ENCODE assay signal across 11 mouse cellular contexts in the genomic region with DNA sequence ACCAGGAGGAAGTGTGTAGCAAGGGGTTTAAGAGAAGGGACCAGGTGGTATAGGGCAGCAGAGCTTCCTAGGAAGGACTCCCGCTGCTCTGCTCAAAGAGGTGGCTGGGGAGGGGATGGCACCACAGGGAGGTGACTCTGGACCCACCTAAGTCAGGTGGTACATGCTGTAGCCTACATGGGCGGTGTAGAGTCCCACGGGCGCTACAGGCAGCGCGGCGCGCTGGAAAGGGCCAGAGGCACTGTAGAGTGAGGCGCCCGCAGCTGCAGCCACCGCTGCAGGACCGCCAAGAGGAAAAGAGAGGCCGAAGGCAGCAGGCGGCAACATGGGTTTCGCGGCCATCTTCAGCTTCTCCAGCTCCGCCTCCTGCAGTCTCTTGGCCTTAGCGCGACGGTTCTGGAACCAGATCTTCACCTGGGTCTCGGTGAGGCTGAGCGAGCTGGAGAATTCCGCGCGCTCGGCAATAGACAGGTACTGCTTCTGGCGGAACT. TPM values are rescaled to one million over a fixed set of nuclear protein-coding genes. Genes with fewer than 3 reads are reported as not detected.
DNase-seq lines count a peak whose midpoint lies in the region; ATAC-seq and TF ChIP-seq lines count a peak whose summit lies in the region.
"Had no signal": no experiment of that assay in that cellular context is flagged by ENCODE, and none has a peak within 500 bp of the region (broad histone marks: within the 10 kb centered on the region; RNA-seq: fewer than 3 reads in every experiment).

No protein-coding gene starts in this region.

- in situ Hi-C loops in ES-E14 (cut with MboI; ENCODE audit: low sequenced_read_pairs in 2 of 2, unreplicated experiment in 2 of 2): loop anchor here in 1 of 2 experiments (10.0 kb wide), 1 partner anchor 576 kb away; the partner anchor contains the start of gene Crmp1

- WGBS in forebrain, embryonic 11.5 days: under 1% methylated on average over 27 of the region's 27 CpGs
- WGBS in forebrain, embryonic 16.5 days: 4% methylated on average over 27 of the region's 27 CpGs
- 0% methylated on average over 27 of the region's 27 CpGs for WGBS in forebrain, embryonic 13.5 days
- WGBS in limb, embryonic 14.5 days: 9% methylated on average over 25 of the region's 27 CpGs

- ATAC-seq in forebrain, embryonic 11.5 days (replicated peaks; ENCODE audit: low FRiP score): no peak
- ATAC-seq in forebrain, embryonic 16.5 days: no peak
- ATAC-seq in forebrain, embryonic 13.5 days: no peak
- no peak for ATAC-seq in limb, embryonic 14.5 days (ENCODE audit: low FRiP score, low read depth)
- no peak for ATAC-seq in megakaryocyte progenitor cell, adult 5-6 weeks (replicated peaks; ENCODE audit: poor library complexity)
- ATAC-seq: intestine, embryonic 16.5 days had no signal

- H3K27ac ChIP-seq in forebrain, embryonic 11.5 days (ENCODE audit: low read depth, low read length): no peak overlapping the region
- H3K27ac ChIP-seq in forebrain, embryonic 16.5 days (ENCODE audit: low read length): no peak overlapping the region
- no peak overlapping the region for H3K27ac ChIP-seq in ES-E14 (ENCODE audit: insufficient read depth, low read depth, low read length, poor library complexity, severe bottlenecking)
- H3K27ac ChIP-seq in forebrain, embryonic 13.5 days: no peak overlapping the region
- peak overlapping the region; percentile 69 for H3K27ac ChIP-seq in limb, embryonic 14.5 days (replicated peaks; ENCODE audit: low read depth, low read length)

- peaks cover 12% of the 10 kb centered on the region for H3K4me1 ChIP-seq in forebrain, embryonic 11.5 days (replicated peaks; ENCODE audit: control insufficient read depth, insufficient read depth, low read length)
- H3K4me1 ChIP-seq in forebrain, embryonic 16.5 days (replicated peaks; ENCODE audit: control insufficient read depth, insufficient read depth, low read length): peaks cover 20% of the 10 kb centered on the region
- peaks cover 0 to 7% of the 10 kb centered on the region in 2 experiments; a peak in 2 of 4 replicates for H3K4me1 ChIP-seq in ES-E14 (ENCODE audit: control insufficient read depth in 2 of 2, insufficient read depth in 2 of 2, low read length in 2 of 2, poor library complexity in 1 of 2)
- H3K4me1 ChIP-seq in forebrain, embryonic 13.5 days: peaks cover 31% of the 10 kb centered on the region
- peaks cover 28% of the 10 kb centered on the region for H3K4me1 ChIP-seq in limb, embryonic 14.5 days (ENCODE audit: control insufficient read depth, insufficient read depth, low read length)

- no peaks in the 10 kb centered on the region for H3K9me3 ChIP-seq in forebrain, embryonic 11.5 days (ENCODE audit: control insufficient read depth, low read length)
- H3K9me3 ChIP-seq in forebrain, embryonic 16.5 days (ENCODE audit: control insufficient read depth, low read length): no peaks in the 10 kb centered on the region
- no peaks in the 10 kb centered on the region for H3K9me3 ChIP-seq in ES-E14 (ENCODE audit: control insufficient read depth, insufficient read depth, low read depth, low read length)
- H3K9me3 ChIP-seq in forebrain, embryonic 13.5 days (replicated peaks): no peaks in the 10 kb centered on the region
- no peaks in the 10 kb centered on the region for H3K9me3 ChIP-seq in limb, embryonic 14.5 days (ENCODE audit: control insufficient read depth, low read length)

- DNase-seq in forebrain, embryonic 11.5 days (ENCODE audit: low spot score): peak; percentile 70
- no peak for DNase-seq in ES-E14 (ENCODE audit: low read depth, low spot score)
- no peak for DNase-seq in limb, embryonic 14.5 days (ENCODE audit: low spot score)
- no peak for DNase-seq in cerebellum, adult 11-12 months
- DNase-seq in frontal cortex, postnatal 10 days (ENCODE audit: low spot score in 2 of 2): no peak
- DNase-seq: lung, adult 18-20 months; thymus, adult 18-20 months had no signal

- peak overlapping the region; percentile 41 for H3K4me3 ChIP-seq in forebrain, embryonic 11.5 days (ENCODE audit: low read depth, low read length)
- no peak overlapping the region for H3K4me3 ChIP-seq in forebrain, embryonic 16.5 days (replicated peaks; ENCODE audit: low read length)
- peak overlapping the region; percentile 1 to 13; a peak in 2 of 4 replicates for H3K4me3 ChIP-seq in ES-E14 (ENCODE audit: insufficient read depth in 1 of 2, low read depth in 1 of 2, low read length in 2 of 2, poor library complexity in 1 of 2, severe bottlenecking in 1 of 2)
- 0 out of 2 replicates have a peak overlapping the region, but pooled peaks have one; percentile 1 for H3K4me3 ChIP-seq in forebrain, embryonic 13.5 days
- H3K4me3 ChIP-seq in limb, embryonic 14.5 days (replicated peaks; ENCODE audit: low read length): peak overlapping the region; percentile 60

- H3K36me3 ChIP-seq in forebrain, embryonic 11.5 days (ENCODE audit: control insufficient read depth, insufficient read depth, low read length): no peaks in the 10 kb centered on the region
- H3K36me3 ChIP-seq in forebrain, embryonic 16.5 days (ENCODE audit: control insufficient read depth, insufficient read depth): no peaks in the 10 kb centered on the region
- H3K36me3 ChIP-seq in ES-E14 (ENCODE audit: control insufficient read depth, insufficient read depth, low read length, poor library complexity, severe bottlenecking): no peaks in the 10 kb centered on the region
- no peaks in the 10 kb centered on the region for H3K36me3 ChIP-seq in forebrain, embryonic 13.5 days (ENCODE audit: poor library complexity, severe bottlenecking)
- H3K36me3 ChIP-seq in limb, embryonic 14.5 days (ENCODE audit: control insufficient read depth, insufficient read depth, low read length): 0 out of 2 replicates have a peak, but pooled peaks cover 3% of the 10 kb centered on the region

- H3K4me2 ChIP-seq in forebrain, embryonic 11.5 days (ENCODE audit: low read depth, low read length, severe bottlenecking): 0 out of 2 replicates have a peak overlapping the region, but pooled peaks have one; percentile 16
- H3K4me2 ChIP-seq in forebrain, embryonic 16.5 days (ENCODE audit: low read length): no peak overlapping the region
- H3K4me2 ChIP-seq in forebrain, embryonic 13.5 days: peak overlapping the region; percentile 17; the same call in 1 of the 2 replicates
- H3K4me2 ChIP-seq in limb, embryonic 14.5 days (replicated peaks; ENCODE audit: low read depth, low read length, severe bottlenecking): peak overlapping the region; percentile 84

- H3K9ac ChIP-seq in forebrain, embryonic 11.5 days (ENCODE audit: low read length): no peak overlapping the region
- H3K9ac ChIP-seq in forebrain, embryonic 16.5 days (replicated peaks; ENCODE audit: low read depth, low read length): no peak overlapping the region
- H3K9ac ChIP-seq in ES-E14 (ENCODE audit: insufficient read depth, low read depth, low read length, poor library complexity, severe bottlenecking): no peak overlapping the region
- H3K9ac ChIP-seq in forebrain, embryonic 13.5 days: no peak overlapping the region
- H3K9ac ChIP-seq in limb, embryonic 14.5 days (ENCODE audit: low read depth, low read length, severe bottlenecking): peak overlapping the region; percentile 81

- H3K27me3 ChIP-seq in forebrain, embryonic 11.5 days (ENCODE audit: control insufficient read depth, insufficient read depth, low read length): peaks cover 89% of the 10 kb centered on the region
- H3K27me3 ChIP-seq in forebrain, embryonic 16.5 days (replicated peaks; ENCODE audit: control insufficient read depth, insufficient read depth, low read length): peaks cover 62% of the 10 kb centered on the region
- H3K27me3 ChIP-seq in forebrain, embryonic 13.5 days: peaks cover 98% of the 10 kb centered on the region
- peaks cover 66% of the 10 kb centered on the region for H3K27me3 ChIP-seq in limb, embryonic 14.5 days (ENCODE audit: control insufficient read depth, insufficient read depth, low read length)

- no peak for TF ChIP-seq POLR2A in limb, embryonic 14.5 days (IDR thresholded peaks at IDR 0.05; ENCODE audit: borderline replicate concordance, extremely low read depth, insufficient read depth, insufficient read length)

TF ChIP-seq in ES-E14, 5 proteins besides CTCF, POLR2A, EP300 and RAD21:
- TF ChIP-seq HCFC1 (IDR thresholded peaks at IDR 0.05; ENCODE audit: borderline replicate concordance, insufficient read depth, low read length) (no peak), ZNF384 (IDR thresholded peaks at IDR 0.05; ENCODE audit: low read depth, low read length) (no peak), ZC3H11A (IDR thresholded peaks at IDR 0.05; ENCODE audit: borderline replicate concordance, low read depth, low read length) (no peak), MAFK (IDR thresholded peaks at IDR 0.05; ENCODE audit: insufficient read depth, low read depth, low read length) (no peak), CHD2 (IDR thresholded peaks at IDR 0.05; ENCODE audit: low read depth, low read length) (no peak)
TF ChIP-seq in ES-E14: peak in this region for 0.

RNA-seq across cellular contexts. Expression of gene Msx1, which starts 3.2 kb away (rescaled TPM):
- 164 and 175 TPM in 2 replicates for polyA plus RNA-seq in forebrain, embryonic 11.5 days (2014; fragmentation: Nextera tagmentation; extraction: Ambion mirVana)
- polyA plus RNA-seq in forebrain, embryonic 16.5 days (2015; fragmentation: Nextera tagmentation; extraction: Ambion mirVana): 11.4 and 16.8 TPM in 2 replicates
- total RNA-seq in ES-E14 (2012; rRNA removed): 0.48 and 2.1 TPM in 2 replicates
- polyA plus RNA-seq in forebrain, embryonic 13.5 days (2015; fragmentation: Nextera tagmentation; extraction: Ambion mirVana): 17.7 and 20.2 TPM in 2 replicates
- 81.2 and 120 TPM in 2 replicates for polyA plus RNA-seq in limb, embryonic 14.5 days (2012; rRNA removed)
- 122 and 166 TPM in 2 replicates for polyA plus RNA-seq in limb, embryonic 14.5 days (2014; fragmentation: Nextera tagmentation; extraction: Ambion mirVana)
- 0.07 TPM in 1 of 2 replicates, not detected in the other for total RNA-seq in megakaryocyte progenitor cell, adult 5-6 weeks (2015)
- not detected in 2 replicates for total RNA-seq in megakaryocyte progenitor cell, adult 5-6 weeks (2017)
